Mouse (Mus musculus) ES-E14 (cell line): ENCODE measurements at regions not wholly inside any gene's neighbourhood (a gene's known extent, or its start where the extent isn't known, plus 50 kb on each side); places are given as distances from the start of the nearest gene placed in this dataset.

Source experiments
- CHD2 ChIP-seq: IDR thresholded peaks from 2 replicates; pipeline ENCODE4 v1.6.1; 2014; ENCODE audit warnings: mild to moderate bottlenecking, low read depth, low read length, inconsistent platforms
- ZC3H11A ChIP-seq: IDR thresholded peaks from 2 replicates; pipeline ENCODE4 v1.6.1; 2012; ENCODE audit warnings: low read depth, mild to moderate bottlenecking, inconsistent platforms, low read length, borderline replicate concordance

GRCm38 (mm10) chrX:19246777-19247619, 234.1 kb downstream of the Tex13c3 start:
- TF ChIP-seq CHD2 (no peak), ZC3H11A (no peak)
